Mouse (Mus musculus): Measurements from ENCODE around the gene Edc4. TPM values are rescaled to one million over a fixed set of nuclear protein-coding genes. Genes with fewer than 3 reads are reported as not detected.
"Not testable (repeated sequence)": the region's sequence is repeated elsewhere in the genome, so short reads cannot be mapped to it uniquely, and the experiment has no call there.

The Edc4 gene
- 35.6 and 39.0 TPM in 2 replicates for polyA plus RNA-seq (2015; fragmentation: Nextera tagmentation; extraction: Ambion mirVana)

GRCm38 (mm10) chr8:105880754-105881520 is at the start of gene Edc4:
Edc4 (plus strand) TSS chr8:105880881.
- DNase-seq (ENCODE audit: low spot score): peak; percentile 86

- not testable (repeated sequence) for DNase-seq (ENCODE audit: low spot score)
Observed at GRCm38 (mm10) chr8:105833740-105834139, 46.9 kb upstream of the Edc4 start.

GRCm38 (mm10) chr8:105835318-105835717 is 45.4 kb upstream of the Edc4 start:
- DNase-seq (ENCODE audit: low spot score): peak; percentile 86

- no peak for DNase-seq (ENCODE audit: low spot score)
Observed at GRCm38 (mm10) chr8:105836991-105837390, 43.7 kb upstream of the Edc4 start.

GRCm38 (mm10) chr8:105839209-105839608 is 41.5 kb upstream of the Edc4 start:
- DNase-seq (ENCODE audit: low spot score): no peak

GRCm38 (mm10) chr8:105846678-105847077 is 34.0 kb upstream of the Edc4 start:
- no peak for DNase-seq (ENCODE audit: low spot score)

- no peak for DNase-seq (ENCODE audit: low spot score)
Observed at GRCm38 (mm10) chr8:105850014-105850413, 30.7 kb upstream of the Edc4 start.

GRCm38 (mm10) chr8:105850611-105851010 is 30.1 kb upstream of the Edc4 start:
- no peak for DNase-seq (ENCODE audit: low spot score)

GRCm38 (mm10) chr8:105851651-105852143 is 29.0 kb upstream of the Edc4 start:
- DNase-seq (ENCODE audit: low spot score): peak; percentile 92

- DNase-seq (ENCODE audit: low spot score): no peak
Observed at GRCm38 (mm10) chr8:105852146-105852729, 28.4 kb upstream of the Edc4 start.

GRCm38 (mm10) chr8:105853178-105853577 is 27.5 kb upstream of the Edc4 start, which contains the start of gene Cenpt:
Cenpt (minus strand) TSS chr8:105853278.
- no peak for DNase-seq (ENCODE audit: low spot score)

- DNase-seq (ENCODE audit: low spot score): no peak
Observed at GRCm38 (mm10) chr8:105854303-105854702, 26.4 kb upstream of the Edc4 start.

GRCm38 (mm10) chr8:105854715-105855216 is 25.9 kb upstream of the Edc4 start, which contains the start of gene Thap11:
Thap11 (plus strand) TSS chr8:105855132.
- peak; percentile 95 for DNase-seq (ENCODE audit: low spot score)

GRCm38 (mm10) chr8:105855248-105856167 is 25.2 kb upstream of the Edc4 start:
- DNase-seq (ENCODE audit: low spot score): peak; percentile 29

GRCm38 (mm10) chr8:105856168-105856835 is 24.4 kb upstream of the Edc4 start:
- DNase-seq (ENCODE audit: low spot score): peak; percentile 9

- no peak for DNase-seq (ENCODE audit: low spot score)
Observed at GRCm38 (mm10) chr8:105858495-105858894, 22.2 kb upstream of the Edc4 start.

GRCm38 (mm10) chr8:105859314-105859713 is 21.4 kb upstream of the Edc4 start:
- DNase-seq (ENCODE audit: low spot score): no peak

GRCm38 (mm10) chr8:105860143-105860981 is 20.3 kb upstream of the Edc4 start, which contains the start of gene Nutf2:
Nutf2 (plus strand) TSS chr8:105860580.
- DNase-seq (ENCODE audit: low spot score): peak; percentile 96

- no peak for DNase-seq (ENCODE audit: low spot score)
Observed at GRCm38 (mm10) chr8:105861951-105862350, 18.7 kb upstream of the Edc4 start.

Measured in thymus, postnatal 0 days (tissue).